Mouse (Mus musculus) embryonic stem cell, embryonic (primary cell): ENCODE measurements at regions not wholly inside any gene's neighbourhood (a gene's known extent, or its start where the extent isn't known, plus 50 kb on each side); places are given as distances from the start of the nearest gene placed in this dataset.

Source experiments
- CTCF ChIA-PET, 4 experiments: fragments of 300-600 bp in 2 of 4; fragments of 350-600 bp in 2 of 4; sonication (Branson Sonifier 250); formaldehyde crosslinking; loops; one replicate each; lab custom pipeline; 2022; ENCODE audit warnings: inconsistent platforms in 2 of 4; lab: Charles Lee
- POLR2A ChIA-PET, 4 experiments: fragments of 300-600 bp in 2 of 4; fragments of 350-600 bp in 2 of 4; sonication (Branson Sonifier 250); formaldehyde crosslinking; loops; one replicate each; lab custom pipeline; 2022; ENCODE audit warnings: antibody characterized with exemption in 4 of 4, inconsistent platforms in 1 of 4; lab: Charles Lee

DNA sequence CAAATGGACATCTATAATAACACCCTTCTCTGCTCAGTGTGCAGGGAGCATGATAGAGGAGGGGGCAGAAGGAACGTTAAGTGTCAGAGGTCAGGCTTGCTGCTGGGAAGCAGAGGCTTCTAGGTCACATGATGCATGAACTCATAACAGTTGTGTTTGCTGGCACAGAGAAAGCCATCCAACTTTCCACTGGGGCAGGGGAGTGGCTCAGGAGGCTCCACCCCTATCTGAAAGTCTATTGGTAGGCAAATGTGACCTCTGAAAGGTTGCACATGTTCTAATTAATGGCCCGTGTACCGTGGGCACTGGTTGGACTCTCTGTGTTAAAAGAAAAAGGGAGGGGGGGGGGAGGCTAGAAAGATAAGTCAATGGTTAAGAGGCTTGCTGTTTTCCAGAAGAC lies 224.6 kb downstream of the Slc16a7 start:
- CTCF ChIA-PET, result no interaction called here
- POLR2A ChIA-PET, result interaction anchor here in 1 of 4 experiments (0.6 kb wide), 1 partner anchor 1610 kb away, joined by 3 read pairs; no protein-coding TSS in a partner anchor

DNA sequence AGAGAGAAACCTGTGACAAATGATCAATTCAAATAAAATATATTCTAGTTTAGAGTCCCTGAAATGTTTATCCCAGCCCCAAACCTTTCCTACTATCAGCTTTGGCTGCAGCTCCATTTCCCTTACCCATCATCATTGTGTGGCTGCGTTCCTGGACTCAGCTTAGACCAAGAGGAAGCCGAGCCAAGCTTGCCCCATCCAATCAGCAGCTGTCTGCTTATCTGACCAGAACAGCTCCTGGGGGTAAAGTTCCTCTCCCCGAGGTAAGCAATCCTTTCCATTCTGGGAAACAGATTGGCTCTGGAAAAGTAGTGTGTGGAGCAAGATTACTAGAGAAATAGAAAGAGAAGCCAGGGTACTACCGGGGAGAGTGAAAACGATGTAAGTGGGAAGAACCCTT lies 228.2 kb downstream of the Slc16a7 start:
- POLR2A ChIA-PET, result no interaction called here
- CTCF ChIA-PET, result no interaction called here

DNA sequence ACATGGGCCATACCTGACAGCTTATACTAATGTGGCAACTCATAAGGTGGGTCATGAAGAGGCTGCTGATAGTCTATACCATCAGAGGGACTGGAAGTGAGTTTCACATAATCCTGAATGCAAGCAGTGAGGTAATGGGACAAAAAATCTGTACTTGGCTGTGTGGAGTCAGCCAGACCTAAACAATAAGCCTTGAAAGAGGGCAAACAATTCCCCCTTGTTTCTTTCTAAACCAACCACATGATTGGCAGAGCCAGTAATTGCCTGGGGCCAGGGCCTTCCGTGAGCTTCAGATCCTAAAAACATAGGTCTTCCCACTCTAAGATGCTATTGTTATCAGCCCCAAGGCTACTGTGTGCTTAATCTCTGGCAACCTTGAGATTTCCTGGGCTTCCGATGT lies 240.5 kb downstream of the Slc16a7 start:
- CTCF ChIA-PET, result interaction anchor here in 1 of 4 experiments (0.6 kb wide), 1 partner anchor 135 kb away, joined by 3 read pairs; no protein-coding TSS in a partner anchor
- POLR2A ChIA-PET, result no interaction called here

DNA sequence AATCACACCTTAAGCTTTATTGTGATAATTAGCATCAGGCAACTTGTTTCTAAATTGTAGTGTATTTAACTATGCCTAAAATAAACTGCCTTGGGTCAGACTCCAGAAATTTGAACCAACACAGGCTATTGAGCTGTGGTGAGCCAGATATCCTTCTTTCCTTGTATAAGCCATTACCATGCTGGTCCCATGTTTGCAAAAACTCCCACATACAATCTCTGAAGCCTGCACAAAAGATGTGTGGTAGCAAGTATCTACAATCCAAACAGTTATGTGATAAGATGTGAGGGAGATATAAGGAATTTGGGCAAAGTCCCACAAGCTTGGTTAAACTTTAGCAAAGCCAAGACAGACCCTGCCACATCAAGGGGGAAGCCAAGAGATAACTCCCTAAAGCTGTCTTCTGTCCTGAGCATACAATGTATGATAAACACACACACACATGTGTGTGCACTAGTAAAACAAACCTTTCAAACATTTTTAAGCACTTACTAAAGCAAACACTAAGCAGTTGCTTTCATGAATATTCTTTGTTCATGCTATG lies 242.0 kb downstream of the Slc16a7 start:
- ChIA-PET CTCF (no interaction called here), POLR2A (no interaction called here)

DNA sequence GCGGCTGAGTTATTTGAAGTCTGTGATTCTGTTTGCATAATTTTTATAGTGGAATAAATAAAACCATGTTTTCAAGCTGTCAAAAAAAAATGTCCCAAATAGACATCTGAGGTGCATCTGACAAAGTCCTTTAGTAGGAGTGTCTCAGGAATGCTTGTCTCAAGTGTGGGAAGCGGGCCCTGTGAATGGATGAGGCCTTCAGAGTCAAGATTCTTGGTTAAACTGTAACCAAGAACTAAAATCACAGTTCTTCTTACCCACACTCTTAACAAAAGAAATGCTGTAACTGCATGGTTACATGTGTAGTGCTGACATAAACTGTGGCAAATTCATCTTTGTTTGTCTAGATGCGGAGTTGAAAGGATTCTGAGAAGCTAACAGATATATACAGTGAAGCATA lies 242.9 kb downstream of the Slc16a7 start:
- ChIA-PET POLR2A (no interaction called here), CTCF (interaction anchor here in 1 of 4 experiments (0.6 kb wide), 1 partner anchor 19 kb away, joined by 3 read pairs; no protein-coding TSS in a partner anchor)

DNA sequence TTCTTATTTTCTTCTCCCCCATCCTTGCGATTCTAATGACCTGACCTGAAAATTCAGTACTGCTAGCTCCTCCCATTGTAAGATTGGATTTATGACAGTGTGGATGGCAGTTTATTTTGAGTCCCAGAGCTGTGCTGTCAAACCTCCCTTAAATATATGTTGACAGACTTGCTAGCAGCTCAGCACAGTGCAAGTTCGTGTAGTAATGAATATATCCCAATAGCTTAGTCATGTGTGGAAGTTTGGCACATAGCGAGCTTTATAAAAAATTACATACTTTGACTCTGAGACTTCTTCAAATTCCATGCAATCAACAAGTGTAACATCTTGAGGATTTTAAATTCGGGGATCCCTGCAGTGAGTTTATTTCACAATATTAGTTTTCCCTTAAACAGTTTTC lies 243.5 kb downstream of the Slc16a7 start:
- ChIA-PET POLR2A (no interaction called here), CTCF (interaction anchor here in 2 of 4 experiments (0.6 kb wide), 2 partner anchors 18 to 924 kb away, joined by 3 read pairs; no protein-coding TSS in a partner anchor)

DNA sequence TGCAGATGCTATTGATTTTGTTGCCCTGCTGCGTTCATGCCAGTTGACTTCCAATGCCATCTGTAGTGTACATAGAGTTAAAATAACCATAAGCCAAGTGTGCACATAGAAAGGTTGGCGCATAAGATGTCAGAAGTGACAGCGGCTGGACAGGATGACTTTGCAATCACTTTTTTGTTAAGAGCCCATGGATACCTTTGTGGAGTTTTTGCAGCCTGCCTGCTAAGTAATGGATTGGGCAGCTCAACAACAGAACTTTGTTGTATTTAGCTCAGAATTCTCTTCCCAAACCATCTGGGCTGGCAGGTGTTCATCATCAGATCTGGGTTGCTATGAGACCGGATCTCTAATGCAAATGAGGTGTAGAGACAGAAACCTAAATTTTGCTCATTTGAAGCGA lies 267.5 kb downstream of the Slc16a7 start:
- ChIA-PET POLR2A (no interaction called here), CTCF (no interaction called here)

DNA sequence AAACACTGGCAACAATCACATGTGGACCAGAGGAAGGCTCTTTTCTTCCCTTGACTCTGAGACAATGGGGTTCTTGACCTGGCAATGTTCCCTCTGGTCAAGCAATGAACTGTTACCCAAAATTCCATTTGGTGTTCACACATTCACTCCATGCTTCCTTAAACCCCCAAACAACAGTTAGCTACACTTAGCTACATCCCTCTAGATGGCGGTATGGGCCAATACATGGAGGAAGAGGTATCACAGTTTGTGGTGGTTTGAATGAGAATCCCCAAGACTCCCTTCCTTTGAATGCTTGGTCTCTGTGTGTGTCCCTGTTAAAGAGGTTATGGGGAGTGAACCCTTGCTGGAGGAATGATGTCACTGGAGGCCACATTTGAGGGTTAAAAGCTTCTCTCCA lies 274.9 kb downstream of the Slc16a7 start:
- POLR2A ChIA-PET, result no interaction called here

DNA sequence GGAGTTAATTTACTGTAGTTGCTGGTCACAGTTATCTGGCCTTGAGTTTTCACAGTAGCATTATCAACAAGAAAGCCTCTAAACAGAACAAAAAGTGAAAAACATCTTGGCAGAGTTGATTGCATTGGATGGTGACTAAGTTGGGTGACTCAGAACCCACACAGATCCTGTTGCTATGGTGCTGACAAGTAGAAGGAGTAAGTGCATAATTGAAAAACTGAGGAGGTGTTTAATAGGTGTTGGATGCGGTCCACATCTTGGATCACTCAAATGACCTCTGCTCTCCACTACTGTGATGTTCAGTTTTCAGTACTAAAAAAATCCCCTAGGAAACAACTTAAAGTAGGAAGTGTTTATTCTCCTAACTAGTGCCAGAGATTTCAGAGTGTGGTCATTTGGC lies 280.3 kb downstream of the Slc16a7 start:
- CTCF ChIA-PET, result no interaction called here
- POLR2A ChIA-PET, result no interaction called here

More for the DNA sequence above, 274.9 kb downstream of the Slc16a7 start:
- CTCF ChIA-PET, result interaction anchor here in 3 of 4 experiments (0.6 to 1.0 kb wide), 3 partner anchors 114 to 306 kb away, joined by 3 read pairs; no protein-coding TSS in a partner anchor

DNA sequence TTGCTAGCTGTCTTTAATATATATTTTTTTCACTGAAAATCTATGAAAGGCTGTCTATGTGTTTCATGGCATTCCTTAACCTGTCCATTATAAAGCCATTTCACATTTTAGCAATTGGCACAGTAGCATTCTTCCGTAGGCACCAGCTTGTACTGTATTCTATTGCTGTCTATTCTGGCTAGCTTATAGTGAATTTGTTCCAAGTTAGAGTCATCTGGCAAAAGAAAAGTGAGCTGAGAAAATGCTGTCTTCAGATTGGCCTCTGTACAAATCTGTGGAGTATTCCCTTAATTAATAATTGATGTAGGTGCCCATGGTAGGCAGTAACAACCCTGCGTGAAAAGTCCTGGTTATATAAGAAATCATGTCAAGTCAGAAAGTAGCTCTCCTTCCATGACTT lies 304.3 kb downstream of the Slc16a7 start:
- ChIA-PET CTCF (no interaction called here), POLR2A (no interaction called here)

DNA sequence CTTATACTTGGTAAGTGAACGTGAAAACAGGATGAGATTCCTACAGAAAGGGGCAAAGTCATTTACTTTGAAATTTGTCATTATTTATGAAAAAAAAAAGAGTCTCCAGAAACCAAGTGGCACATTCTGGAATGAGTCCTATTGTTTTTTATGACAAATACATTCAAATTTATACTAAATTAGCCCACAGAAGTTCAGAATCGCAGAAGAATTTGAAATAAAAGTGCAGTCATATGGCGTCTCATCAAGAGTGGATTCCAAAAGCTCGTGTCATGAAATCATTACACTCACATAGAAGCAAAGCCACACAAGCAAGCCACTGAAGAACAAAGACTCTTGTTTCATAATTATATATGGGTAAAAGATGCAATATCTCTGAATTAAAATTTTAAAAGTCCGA lies 316.9 kb downstream of the Slc16a7 start:
- ChIA-PET POLR2A (no interaction called here), CTCF (no interaction called here)

DNA sequence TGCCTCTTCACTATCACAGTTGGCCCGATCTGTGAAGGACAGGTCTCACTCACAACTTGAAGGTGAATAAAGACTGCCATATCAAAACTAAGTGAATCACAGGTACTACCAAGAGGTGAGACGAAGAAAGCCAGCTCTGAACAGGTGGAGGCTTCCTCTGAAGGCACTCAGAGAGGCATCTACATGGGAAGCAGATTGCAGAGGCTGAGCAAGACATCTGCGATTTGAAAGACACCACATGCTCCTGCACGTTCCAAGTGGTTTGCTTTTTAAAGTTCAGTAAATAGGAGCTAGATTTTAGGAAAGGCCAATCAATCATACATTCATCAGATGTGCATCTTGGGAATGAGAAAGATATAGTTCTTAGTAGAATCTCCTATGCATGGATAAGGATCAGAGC lies 319.0 kb downstream of the Slc16a7 start:
- POLR2A ChIA-PET, result no interaction called here
- CTCF ChIA-PET, result no interaction called here

DNA sequence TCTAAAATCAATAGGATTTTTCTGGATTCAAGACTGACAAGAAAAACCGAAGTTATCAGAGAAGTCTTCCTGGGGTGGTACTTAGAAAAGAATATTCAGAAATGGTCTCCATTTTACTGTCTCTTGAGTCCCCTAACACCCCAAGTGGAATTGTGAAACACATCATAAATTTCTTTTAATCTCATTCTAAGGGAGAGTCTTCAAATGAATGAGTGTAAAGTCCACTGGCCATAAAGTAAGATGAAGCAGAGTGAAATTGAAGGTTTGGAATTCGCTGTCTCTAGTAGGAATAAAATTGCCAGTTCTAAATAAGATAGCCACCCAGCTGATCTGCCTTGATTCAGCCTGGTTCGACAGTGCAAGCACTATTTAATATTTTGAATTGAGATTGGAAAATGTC lies 350.0 kb downstream of the Slc16a7 start:
- POLR2A ChIA-PET, result no interaction called here
- CTCF ChIA-PET, result no interaction called here

DNA sequence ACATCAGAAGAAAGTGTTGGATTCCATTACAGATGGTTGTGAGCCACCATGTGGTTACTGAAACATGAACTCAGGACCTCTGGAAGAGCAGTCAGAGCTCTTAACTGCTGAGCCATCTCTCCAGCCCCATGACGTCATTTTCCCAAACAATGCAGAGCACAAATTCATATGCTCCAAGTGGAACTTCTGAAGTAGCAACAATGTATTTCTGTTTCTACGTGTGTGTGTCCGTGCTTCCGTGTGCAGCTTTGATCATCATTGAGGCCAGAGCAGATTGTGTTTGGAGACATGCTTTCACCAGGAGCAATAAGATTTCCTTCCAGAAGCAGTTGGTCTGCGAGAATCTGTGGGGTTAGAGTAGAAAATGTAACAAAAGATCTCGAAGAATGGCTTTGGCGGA lies 353.6 kb downstream of the Slc16a7 start:
- ChIA-PET CTCF (no interaction called here), POLR2A (no interaction called here)

DNA sequence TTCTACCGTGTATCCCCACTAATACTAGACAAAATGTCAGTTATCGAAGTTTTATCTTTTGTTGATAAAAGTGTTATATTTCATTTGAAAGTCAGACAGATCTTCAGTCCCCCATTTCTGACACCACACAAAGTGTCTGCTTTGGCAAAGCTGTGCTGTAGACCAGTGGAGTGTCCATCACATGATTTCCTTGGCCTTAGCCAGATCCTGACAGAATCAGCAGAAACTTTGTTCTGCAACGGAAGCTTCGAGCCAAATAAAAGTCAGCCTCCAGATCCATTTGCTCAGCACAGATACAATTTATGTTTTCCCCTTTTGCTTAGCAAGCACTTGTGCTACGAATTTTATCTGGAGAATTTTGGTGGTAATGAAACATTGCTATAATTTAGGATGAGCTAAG lies 360.9 kb downstream of the Slc16a7 start:
- CTCF ChIA-PET, result no interaction called here
- POLR2A ChIA-PET, result no interaction called here

DNA sequence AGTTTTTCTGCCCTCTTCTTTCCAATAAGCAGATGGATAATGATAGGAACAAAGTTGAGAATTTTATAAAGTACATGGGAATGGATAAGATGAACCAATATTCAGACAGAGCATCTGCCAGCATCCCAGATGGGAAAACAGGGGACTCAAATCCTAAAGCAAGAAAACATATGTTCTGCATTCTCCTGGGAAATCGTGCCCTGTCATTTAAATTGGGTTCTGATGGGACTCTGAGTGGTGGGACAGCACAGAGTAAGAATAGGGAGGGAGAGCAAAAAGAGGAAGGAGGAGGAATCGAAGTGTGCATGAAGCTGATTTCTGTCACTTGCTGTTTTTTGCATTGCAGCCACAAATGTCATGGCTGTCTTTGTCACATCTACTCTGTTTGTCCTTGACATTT lies 362.4 kb downstream of the Slc16a7 start:
- ChIA-PET CTCF (no interaction called here), POLR2A (no interaction called here)
